Mouse (Mus musculus): ENCODE measurements around the gene Lct. TPM values are rescaled to one million over a fixed set of nuclear protein-coding genes. Genes with fewer than 3 reads are reported as not detected.
A peak's percentile ranks its signal among the peaks of the same experiment; 100 is the strongest.
"Not testable (repeated sequence)": the region's sequence is repeated elsewhere in the genome, so short reads cannot be mapped to it uniquely, and the experiment has no call there.

The Lct gene
- polyA plus RNA-seq, 1 experiment from 2014 or later = 0.34 TPM

DNA sequence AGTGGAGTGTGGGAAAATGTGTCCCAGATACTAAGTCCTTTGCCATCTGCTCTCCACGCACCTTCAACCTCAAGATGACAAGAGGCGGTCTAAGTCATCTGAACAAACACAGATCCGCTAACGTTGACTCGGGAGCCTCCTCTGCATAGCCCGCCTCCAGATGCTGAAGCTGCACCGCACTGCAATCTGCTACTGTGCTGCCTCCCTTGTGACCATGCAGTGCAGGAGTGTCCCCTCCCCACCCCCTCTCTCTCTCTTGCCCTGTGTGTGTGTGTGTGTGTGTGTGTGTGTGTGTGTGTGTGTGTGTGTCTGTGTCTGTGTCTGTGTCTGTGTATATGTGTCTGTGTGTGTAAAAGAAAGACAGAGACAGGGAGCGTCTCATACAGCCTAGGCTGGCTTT lies 32.8 kb downstream of the Lct start:
- ATAC-seq (ENCODE audit: insufficient number of reproducible peaks, insufficient read depth, low FRiP score, low TSS enrichment, low read depth) = no peak
- H3K27ac ChIP-seq = no peak overlapping the region

DNA sequence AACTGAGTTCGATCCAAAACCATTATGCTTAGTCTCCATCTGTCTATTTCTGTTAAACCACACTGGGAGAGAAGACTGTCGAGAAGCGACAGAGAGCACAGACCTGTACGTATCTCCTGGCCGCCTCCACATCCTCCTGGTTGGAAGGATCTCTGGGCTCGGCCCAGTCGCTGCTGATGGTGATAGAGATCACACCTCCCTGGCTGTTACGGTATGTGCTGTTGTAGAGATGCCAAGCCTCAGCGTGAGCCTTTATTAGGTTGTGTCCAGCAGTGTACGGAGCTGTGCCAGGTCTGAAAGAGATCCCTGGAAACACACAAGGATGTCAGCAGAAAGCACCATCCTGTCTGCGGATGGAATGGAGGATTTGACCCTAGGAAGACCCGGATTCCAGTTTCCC lies 34.6 kb downstream of the Lct start:
- Histone ChIP-seq H3K27me3 (no peaks in the 10 kb centered on the region), H3K9ac (replicated peaks) (no peak overlapping the region), H3K9me3 (no peaks in the 10 kb centered on the region), H3K36me3 (0 out of 2 replicates have a peak, but pooled peaks cover 3% of the 10 kb centered on the region), H3K4me3 (replicated peaks) (no peak overlapping the region), H3K4me1 (replicated peaks) (no peaks in the 10 kb centered on the region), H3K27ac (no peak overlapping the region), H3K4me2 (no peak overlapping the region)
- 83% methylated on average over 12 of the region's 12 CpGs for WGBS
- no peak for ATAC-seq (ENCODE audit: insufficient number of reproducible peaks, insufficient read depth, low FRiP score, low TSS enrichment, low read depth)

More for the DNA sequence above, 32.8 kb downstream of the Lct start:
- H3K4me2 ChIP-seq = no peak overlapping the region
- no peaks in the 10 kb centered on the region for H3K4me1 ChIP-seq (replicated peaks)
- no peak overlapping the region for H3K9ac ChIP-seq (replicated peaks)
- 75% methylated on average over 8 of the region's 8 CpGs for WGBS
- H3K9me3 ChIP-seq = no peaks in the 10 kb centered on the region
- no peak overlapping the region for H3K4me3 ChIP-seq (replicated peaks)
- H3K36me3 ChIP-seq = 0 out of 2 replicates have a peak, but pooled peaks cover 3% of the 10 kb centered on the region
- H3K27me3 ChIP-seq = no peaks in the 10 kb centered on the region

DNA sequence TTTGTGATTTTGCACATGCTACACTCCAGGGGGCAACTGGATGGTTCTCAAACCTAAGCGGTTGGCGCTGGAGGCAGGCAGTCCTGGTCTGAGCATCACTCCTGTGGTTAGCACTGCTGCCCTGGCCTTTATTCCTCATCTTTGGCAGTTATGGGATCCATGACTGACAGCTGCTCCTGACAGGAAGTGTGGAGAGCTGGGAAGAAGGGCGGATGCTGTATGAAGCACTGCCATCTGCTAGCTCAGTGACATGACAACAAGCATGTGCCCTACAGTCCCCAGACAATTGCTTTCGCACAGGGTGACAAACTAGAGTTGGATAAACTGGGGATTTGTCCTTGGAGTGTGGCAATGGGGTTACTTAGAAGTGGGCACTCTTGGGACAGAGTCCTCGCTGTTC lies 37.8 kb downstream of the Lct start:
- no peak overlapping the region for H3K4me3 ChIP-seq (replicated peaks)
- peaks cover 3% of the 10 kb centered on the region; the same call in 1 of the 2 replicates for H3K36me3 ChIP-seq
- H3K4me2 ChIP-seq = no peak overlapping the region
- no peak for ATAC-seq (ENCODE audit: insufficient number of reproducible peaks, insufficient read depth, low FRiP score, low TSS enrichment, low read depth)
- 91% methylated on average over 5 of the region's 5 CpGs for WGBS
- H3K9me3 ChIP-seq = no peaks in the 10 kb centered on the region
- H3K4me1 ChIP-seq (replicated peaks) = no peaks in the 10 kb centered on the region
- no peaks in the 10 kb centered on the region for H3K27me3 ChIP-seq
- no peak overlapping the region for H3K9ac ChIP-seq (replicated peaks)
- H3K27ac ChIP-seq = no peak overlapping the region

DNA sequence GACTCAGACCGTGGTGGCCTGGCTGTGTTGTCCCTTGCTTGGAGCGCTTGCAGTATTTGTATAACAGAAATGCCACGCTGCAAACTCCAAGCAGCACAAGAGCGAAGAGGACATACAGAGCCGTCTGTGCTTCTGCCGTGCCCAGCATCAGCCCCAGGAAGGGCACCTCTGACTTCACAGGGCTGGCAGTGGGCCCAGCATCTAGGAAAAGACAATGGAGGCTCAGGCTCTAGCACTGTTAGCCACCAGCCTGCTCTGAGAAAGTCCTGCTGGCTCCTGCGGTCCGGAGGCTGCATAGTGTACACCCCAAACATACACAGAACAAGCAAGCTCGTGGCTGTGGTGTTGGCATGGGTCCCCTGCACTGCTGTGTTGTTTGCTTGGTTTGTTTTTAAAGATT lies 43.0 kb downstream of the Lct start:
- Histone ChIP-seq H3K4me3 (replicated peaks) (no peak overlapping the region), H3K4me2 (no peak overlapping the region), H3K27ac (no peak overlapping the region), H3K4me1 (replicated peaks) (no peaks in the 10 kb centered on the region), H3K9me3 (no peaks in the 10 kb centered on the region), H3K9ac (replicated peaks) (no peak overlapping the region), H3K36me3 (peaks cover 16% of the 10 kb centered on the region), H3K27me3 (no peaks in the 10 kb centered on the region)
- no peak for ATAC-seq (ENCODE audit: insufficient number of reproducible peaks, insufficient read depth, low FRiP score, low TSS enrichment, low read depth)
- WGBS = 92% methylated on average over 9 of the region's 9 CpGs

DNA sequence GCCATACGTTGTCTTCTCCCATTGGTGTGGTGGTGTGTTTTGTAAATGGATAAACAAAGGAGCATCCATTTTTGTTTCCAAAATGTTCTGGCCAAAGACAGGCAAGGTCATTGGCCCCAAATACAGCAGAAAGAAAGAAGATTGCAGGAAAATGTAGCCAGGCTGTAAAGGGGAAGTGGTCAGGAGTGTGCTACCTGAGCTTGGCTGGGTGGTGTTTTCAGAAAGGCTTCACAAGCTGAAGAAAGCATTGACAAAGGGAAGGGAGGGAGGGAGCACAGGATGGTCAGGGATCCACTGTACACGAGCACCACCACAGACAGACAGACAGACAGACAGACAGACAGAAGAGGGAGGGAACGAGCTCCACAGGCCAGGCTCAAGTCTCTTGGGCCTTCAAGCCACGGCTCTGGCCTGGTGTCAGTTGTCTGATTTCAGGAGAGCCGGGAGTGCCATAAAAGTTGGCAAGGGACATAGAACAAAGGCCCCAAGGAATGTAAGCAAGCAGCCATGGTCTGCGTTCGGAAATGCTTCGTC lies 43.9 kb downstream of the Lct start:
- Histone ChIP-seq H3K9me3 (no peaks in the 10 kb centered on the region), H3K9ac (replicated peaks) (no peak overlapping the region), H3K4me1 (replicated peaks) (no peaks in the 10 kb centered on the region), H3K27ac (no peak overlapping the region), H3K27me3 (no peaks in the 10 kb centered on the region), H3K36me3 (peaks cover 25% of the 10 kb centered on the region), H3K4me3 (replicated peaks) (no peak overlapping the region), H3K4me2 (no peak overlapping the region)
- no peak for ATAC-seq (ENCODE audit: insufficient number of reproducible peaks, insufficient read depth, low FRiP score, low TSS enrichment, low read depth)
- WGBS = 77% methylated on average over 8 of the region's 8 CpGs

DNA sequence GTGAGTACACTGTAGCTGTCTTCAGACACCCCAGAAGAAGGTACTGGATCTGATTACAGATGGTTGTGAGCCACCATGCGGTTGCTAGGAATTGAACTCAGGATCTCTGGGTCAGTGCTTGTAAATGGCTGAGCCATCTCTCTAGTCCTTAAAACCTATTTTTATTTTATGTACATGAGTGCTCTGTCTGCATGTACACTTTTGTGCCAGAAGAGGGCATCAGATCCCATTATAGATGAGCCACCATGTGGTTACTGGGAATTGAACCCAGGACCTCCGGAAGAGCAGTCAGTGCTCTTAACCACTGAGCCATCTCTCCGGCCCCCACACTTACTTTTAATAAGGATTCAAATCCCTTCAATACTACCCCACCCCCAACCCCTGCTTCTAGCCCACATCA lies 45.2 kb downstream of the Lct start:
- H3K4me3 ChIP-seq (replicated peaks) = no peak overlapping the region
- peaks cover 38% of the 10 kb centered on the region for H3K36me3 ChIP-seq
- H3K4me2 ChIP-seq = no peak overlapping the region
- no peaks in the 10 kb centered on the region for H3K9me3 ChIP-seq
- ATAC-seq (ENCODE audit: insufficient number of reproducible peaks, insufficient read depth, low FRiP score, low TSS enrichment, low read depth) = no peak
- H3K9ac ChIP-seq (replicated peaks) = no peak overlapping the region
- H3K4me1 ChIP-seq (replicated peaks) = no peaks in the 10 kb centered on the region
- WGBS = 95% methylated on average over 3 of the region's 3 CpGs
- H3K27me3 ChIP-seq = no peaks in the 10 kb centered on the region
- H3K27ac ChIP-seq = no peak overlapping the region

DNA sequence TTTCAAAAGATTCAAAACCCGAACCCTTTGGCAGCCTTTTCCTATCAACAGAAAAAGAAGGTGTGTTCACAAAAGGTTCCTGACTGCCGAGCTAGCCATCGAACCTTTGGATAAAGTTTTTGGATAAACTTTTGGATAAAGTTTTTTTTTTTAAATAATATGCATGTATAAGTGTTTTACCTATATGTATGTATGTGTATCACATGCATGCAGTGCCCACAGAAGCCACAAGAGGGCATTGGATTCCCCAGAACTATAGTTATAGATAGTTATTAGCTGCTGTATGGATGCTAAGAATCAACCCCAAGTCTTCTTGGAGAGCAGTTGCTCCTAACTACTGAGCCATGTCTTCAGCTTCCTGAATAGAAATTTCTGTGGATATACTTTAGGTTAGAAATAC lies 46.4 kb downstream of the Lct start:
- no peak overlapping the region for H3K4me2 ChIP-seq
- no peaks in the 10 kb centered on the region for H3K9me3 ChIP-seq
- no peaks in the 10 kb centered on the region for H3K4me1 ChIP-seq (replicated peaks)
- H3K36me3 ChIP-seq = peaks cover 50% of the 10 kb centered on the region
- no peak overlapping the region for H3K4me3 ChIP-seq (replicated peaks)
- no peaks in the 10 kb centered on the region for H3K27me3 ChIP-seq
- H3K9ac ChIP-seq (replicated peaks) = no peak overlapping the region
- WGBS = 93% methylated on average over 3 of the region's 3 CpGs
- H3K27ac ChIP-seq = no peak overlapping the region
- ATAC-seq (ENCODE audit: insufficient number of reproducible peaks, insufficient read depth, low FRiP score, low TSS enrichment, low read depth) = no peak

DNA sequence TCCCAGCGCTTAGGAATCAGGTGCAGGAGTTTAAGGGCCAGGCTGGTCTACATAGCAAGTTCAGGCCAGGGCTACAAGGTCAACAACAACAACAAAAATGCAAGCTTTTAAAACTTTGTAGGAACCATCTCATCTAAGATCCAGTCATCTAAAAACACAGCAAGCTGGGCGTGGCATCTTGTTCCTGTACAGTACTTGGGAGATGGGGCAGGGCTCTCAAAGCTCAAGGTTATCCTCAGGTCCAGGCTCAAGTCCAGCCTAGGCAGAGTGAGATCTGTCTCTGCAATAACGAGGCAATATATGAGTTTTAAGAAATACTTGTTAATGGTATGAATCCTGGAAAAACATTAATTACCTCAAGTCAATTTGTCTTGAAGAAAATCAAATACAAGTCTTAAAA lies 49.6 kb downstream of the Lct start:
- H3K4me3 ChIP-seq (replicated peaks) = no peak overlapping the region
- no peak for ATAC-seq (ENCODE audit: insufficient number of reproducible peaks, insufficient read depth, low FRiP score, low TSS enrichment, low read depth)
- no peak overlapping the region for H3K27ac ChIP-seq
- 94% methylated on average over 3 of the region's 3 CpGs for WGBS
- no peak overlapping the region for H3K4me2 ChIP-seq
- no peaks in the 10 kb centered on the region for H3K27me3 ChIP-seq
- no peaks in the 10 kb centered on the region for H3K9me3 ChIP-seq
- no peaks in the 10 kb centered on the region for H3K4me1 ChIP-seq (replicated peaks)
- peaks cover 77% of the 10 kb centered on the region for H3K36me3 ChIP-seq
- no peak overlapping the region for H3K9ac ChIP-seq (replicated peaks)

DNA sequence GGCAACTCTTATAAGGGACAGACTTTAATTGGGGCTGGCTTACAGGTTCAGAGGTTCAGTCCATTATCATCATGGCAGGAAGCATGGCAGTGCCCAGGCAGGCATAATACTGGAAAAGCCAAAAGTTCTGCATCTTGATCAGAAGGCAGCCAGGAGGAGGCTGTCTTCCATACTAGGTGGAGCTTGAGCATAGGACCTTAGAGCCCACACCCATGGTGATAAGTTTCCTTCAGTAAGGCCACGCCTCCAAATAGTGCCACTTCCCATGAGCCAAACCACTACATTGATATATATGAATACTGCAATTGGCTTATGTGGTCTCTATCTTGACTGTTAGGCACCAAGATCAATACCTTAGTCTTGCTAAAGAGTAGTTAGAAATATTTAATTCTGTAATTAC lies 52.2 kb downstream of the Lct start:
- no peak for ATAC-seq (ENCODE audit: insufficient number of reproducible peaks, insufficient read depth, low FRiP score, low TSS enrichment, low read depth)
- H3K9me3 ChIP-seq = no peaks in the 10 kb centered on the region
- H3K9ac ChIP-seq (replicated peaks) = no peak overlapping the region
- no peak overlapping the region for H3K4me3 ChIP-seq (replicated peaks)
- H3K4me2 ChIP-seq = no peak overlapping the region
- no peaks in the 10 kb centered on the region for H3K4me1 ChIP-seq (replicated peaks)
- WGBS = 85% methylated on average over 1 of the region's 1 CpGs
- no peak overlapping the region for H3K27ac ChIP-seq
- H3K36me3 ChIP-seq = peaks cover 90% of the 10 kb centered on the region
- H3K27me3 ChIP-seq = no peaks in the 10 kb centered on the region

DNA sequence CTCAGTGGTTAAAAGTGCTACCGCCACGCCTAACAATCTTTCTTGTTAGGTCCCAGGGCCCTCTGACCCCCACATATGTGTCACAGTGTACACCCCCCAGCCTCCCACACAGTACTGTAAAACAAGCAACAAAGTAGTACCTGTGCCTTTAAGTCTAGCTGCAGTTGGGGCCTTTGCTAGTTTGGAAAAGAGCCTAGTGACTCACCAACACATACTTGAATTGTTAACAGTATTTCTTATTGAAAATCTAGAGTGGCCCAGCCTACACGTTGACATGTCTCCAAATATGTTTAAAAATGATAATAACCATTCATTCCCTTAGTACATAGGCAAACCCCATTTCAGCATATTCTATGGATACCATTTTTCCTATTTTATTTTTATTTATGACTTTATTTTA lies 57.4 kb downstream of the Lct start:
- Histone ChIP-seq H3K9me3 (no peaks in the 10 kb centered on the region), H3K27me3 (no peaks in the 10 kb centered on the region), H3K36me3 (peaks cover 90% of the 10 kb centered on the region), H3K4me3 (replicated peaks) (no peak overlapping the region), H3K4me1 (replicated peaks) (no peaks in the 10 kb centered on the region), H3K4me2 (no peak overlapping the region), H3K27ac (no peak overlapping the region), H3K9ac (replicated peaks) (no peak overlapping the region)
- WGBS = 94% methylated on average over 3 of the region's 3 CpGs
- no peak for ATAC-seq (ENCODE audit: insufficient number of reproducible peaks, insufficient read depth, low FRiP score, low TSS enrichment, low read depth)

DNA sequence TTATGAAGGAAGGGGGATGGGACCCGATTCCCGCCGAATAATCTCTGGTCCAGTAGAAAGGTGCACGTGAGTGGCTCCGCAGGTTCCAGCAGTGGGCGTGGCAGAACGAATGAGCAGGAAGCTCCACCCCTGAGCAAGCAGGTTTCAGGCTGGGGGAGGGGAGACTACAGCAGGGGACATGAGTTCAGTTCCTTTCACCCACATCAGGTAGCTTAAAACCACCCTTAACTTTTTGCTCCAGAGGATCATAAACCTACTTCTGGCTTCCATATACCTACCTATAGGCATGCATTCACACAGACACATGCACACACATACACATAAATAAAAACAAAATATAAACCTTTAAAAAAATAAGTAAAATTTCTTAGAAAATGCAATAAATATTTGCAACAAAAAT lies 61.1 kb downstream of the Lct start:
- not testable (repeated sequence) for H3K27ac ChIP-seq; ATAC-seq (ENCODE audit: insufficient number of reproducible peaks, insufficient read depth, low FRiP score, low TSS enrichment, low read depth); H3K9me3 ChIP-seq; H3K4me2 ChIP-seq; H3K4me3 ChIP-seq (replicated peaks); H3K4me1 ChIP-seq (replicated peaks); H3K27me3 ChIP-seq; H3K9ac ChIP-seq (replicated peaks)
- peaks cover 87% of the 10 kb centered on the region for H3K36me3 ChIP-seq
- WGBS = 73% methylated on average over 7 of the region's 7 CpGs

DNA sequence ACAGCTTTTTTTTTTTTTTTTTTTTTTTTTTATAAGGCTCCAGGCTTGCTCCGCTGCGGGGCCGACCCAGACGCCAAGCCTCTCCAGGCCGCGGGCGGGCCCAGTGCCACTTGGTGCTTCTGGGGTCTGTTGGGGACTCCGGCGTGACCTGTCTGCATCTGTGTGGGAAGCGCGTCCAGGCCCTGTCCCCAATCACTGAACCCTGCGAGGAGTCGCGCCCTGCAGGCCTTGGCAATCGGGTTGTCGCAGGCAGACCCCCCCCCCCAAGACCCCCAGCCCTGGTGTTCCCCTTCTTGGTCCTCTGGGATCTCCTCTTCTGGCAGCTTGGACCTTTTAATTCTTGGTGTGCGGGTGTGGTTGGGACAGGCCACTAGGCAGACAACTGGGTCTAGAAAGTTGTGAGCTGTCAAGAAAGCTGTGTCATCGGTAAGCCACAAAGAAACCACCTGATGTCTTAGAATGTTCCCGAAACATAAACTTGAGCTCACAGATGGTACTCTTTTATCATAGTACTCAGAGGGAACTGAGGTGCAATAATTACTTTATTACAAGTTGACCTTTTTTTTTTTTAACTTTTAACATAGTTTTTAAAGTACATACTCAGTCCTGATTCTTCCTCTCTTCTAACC lies 83.3 kb downstream of the Lct start:
- Histone ChIP-seq H3K4me1 (replicated peaks) (peaks cover 8% of the 10 kb centered on the region), H3K9me3 (no peaks in the 10 kb centered on the region), H3K36me3 (no peaks in the 10 kb centered on the region; the same call in 1 of the 2 replicates), H3K4me3 (replicated peaks) (peak overlapping the region; percentile 71), H3K9ac (replicated peaks) (peak overlapping the region; percentile 81), H3K4me2 (peak overlapping the region; percentile 87), H3K27ac (peak overlapping the region; percentile 87), H3K27me3 (no peaks in the 10 kb centered on the region)
- WGBS = 2% methylated on average over 19 of the region's 19 CpGs
- peak; percentile 71 for ATAC-seq (ENCODE audit: insufficient number of reproducible peaks, insufficient read depth, low FRiP score, low TSS enrichment, low read depth)
